Mouse (Mus musculus) kidney, postnatal 4 days (tissue): ENCODE measurements around the gene Stambpl1.

Experiments used
- DNase-seq, 2 experiments: peaks; one replicate each; pipeline ENCODE4 v3.0.0; 2021; ENCODE audit warnings: mixed read lengths in 2 of 2

Gene Stambpl1

GRCm38 (mm10) chr19:34287221-34287620, 95.2 kb downstream of the Stambpl1 start:
- no peak for DNase-seq

- no peak for DNase-seq
Observed at GRCm38 (mm10) chr19:34287656-34288415, 95.8 kb downstream of the Stambpl1 start.

- DNase-seq: no peak
Observed at GRCm38 (mm10) chr19:34288696-34289095, 96.7 kb downstream of the Stambpl1 start.
